In genomic region chr3:88126181-88126580, GRCm38 (mm10) we compare ENCODE assay signal across 28 mouse cellular contexts. TPM values are rescaled to one million over a fixed set of nuclear protein-coding genes. Genes with fewer than 3 reads are reported as not detected.
"Had no signal": no experiment of that assay in that cellular context is flagged by ENCODE, and none has a peak within 500 bp of the region (broad histone marks: within the 10 kb centered on the region; RNA-seq: fewer than 3 reads in every experiment).

No protein-coding gene starts in this region.

- H3K4me3 ChIP-seq: limb, embryonic 12.5 days; limb, embryonic 15.5 days; megakaryocyte, embryonic 14.5 days; midbrain, embryonic 10.5 days; midbrain, embryonic 13.5 days; myocyte; neural tube, embryonic 13.5 days; stomach, embryonic 15.5 days had no signal

- H3K36me3 ChIP-seq: limb, embryonic 15.5 days; midbrain, embryonic 13.5 days; neural tube, embryonic 13.5 days; stomach, embryonic 15.5 days had no signal

- H3K4me1 ChIP-seq: limb, embryonic 12.5 days; limb, embryonic 15.5 days; midbrain, embryonic 10.5 days; midbrain, embryonic 13.5 days; neural tube, embryonic 13.5 days; stomach, embryonic 15.5 days had no signal

- ATAC-seq: liver, postnatal 0 days; lung, postnatal 0 days; midbrain, embryonic 13.5 days; midbrain, embryonic 16.5 days had no signal

- H3K9ac ChIP-seq: limb, embryonic 12.5 days; limb, embryonic 15.5 days; liver, embryonic 14.5 days; liver, postnatal 0 days; lung, embryonic 14.5 days; midbrain, embryonic 13.5 days; neural tube, embryonic 13.5 days; stomach, embryonic 15.5 days had no signal

- H3K27ac ChIP-seq: limb, embryonic 12.5 days; limb, embryonic 15.5 days; liver, embryonic 14.5 days; midbrain, embryonic 10.5 days; midbrain, embryonic 13.5 days; neural tube, embryonic 13.5 days; stomach, embryonic 15.5 days had no signal

- DNase-seq: kidney, postnatal 14 days; kidney, postnatal 4 days; left cerebral cortex, postnatal 4 days; liver, postnatal 0 days; lung, embryonic 14.5 days; lung, postnatal 36 days; retina, postnatal 1 day; right cerebral cortex, postnatal 25 days; spleen, adult 18-20 months; thymus, postnatal 25 days had no signal

- H3K4me2 ChIP-seq: limb, embryonic 12.5 days; limb, embryonic 15.5 days; liver, embryonic 11.5 days; lung, embryonic 14.5 days; midbrain, embryonic 13.5 days; neural tube, embryonic 13.5 days; stomach, embryonic 15.5 days had no signal

- H3K9me3 ChIP-seq: limb, embryonic 12.5 days; limb, embryonic 15.5 days; megakaryocyte, embryonic 14.5 days; midbrain, embryonic 10.5 days; midbrain, embryonic 13.5 days; neural tube, embryonic 13.5 days; stomach, embryonic 15.5 days had no signal

- H3K27me3 ChIP-seq: limb, embryonic 12.5 days; limb, embryonic 15.5 days; megakaryocyte, embryonic 14.5 days; midbrain, embryonic 13.5 days; neural tube, embryonic 13.5 days; stomach, embryonic 15.5 days had no signal

RNA-seq across cellular contexts. Expression of gene Iqgap3, which starts 44.4 kb away (rescaled TPM):
- total RNA-seq: monocyte, adult 5-6 weeks; neutrophil, adult 5-6 weeks had no signal

RNA-seq across cellular contexts. Expression of gene Ttc24, which starts 48.1 kb away (rescaled TPM):
- total RNA-seq: layer of hippocampus, adult 18-20 months; layer of hippocampus, postnatal 14 days; left cerebral cortex, adult 8-10 months; left cerebral cortex, postnatal 14 days; left cerebral cortex, postnatal 4 days; monocyte, adult 5-6 weeks; neutrophil, adult 5-6 weeks had no signal
- polyA plus RNA-seq: limb, embryonic 12.5 days; limb, embryonic 15.5 days; liver, embryonic 11.5 days; liver, embryonic 14.5 days; liver, postnatal 0 days; lung, embryonic 14.5 days; lung, postnatal 0 days; midbrain, embryonic 10.5 days; midbrain, embryonic 13.5 days; midbrain, embryonic 16.5 days; myocyte; neural tube, embryonic 13.5 days; stomach, embryonic 15.5 days had no signal
